Mouse (Mus musculus) splenic B cell, adult 2 months (primary cell): Measurements from ENCODE around the gene Piwil1.
"Not testable (repeated sequence)": the region's sequence is repeated elsewhere in the genome, so short reads cannot be mapped to it uniquely, and the experiment has no call there.

Experiments used
- DNase-seq: peaks from one replicate; pipeline ENCODE4 v3.0.0-alpha.2; 2011; ENCODE audit warnings: low read depth, low spot score
- H3K27me3 ChIP-seq: 2 replicates; pipeline ENCODE4 v1.6.1; 2012; ENCODE audit warnings: mild to moderate bottlenecking, low read length, moderate library complexity, mixed read lengths; ENCODE audit not compliant: control insufficient read depth, poor library complexity, insufficient read depth, severe bottlenecking
- H3K36me3 ChIP-seq: 2 replicates; pipeline ENCODE4 v1.6.1; 2012; ENCODE audit warnings: mild to moderate bottlenecking, low read length, moderate library complexity, mixed read lengths; ENCODE audit not compliant: control insufficient read depth, poor library complexity, insufficient read depth, severe bottlenecking

Piwil1 gene

DNA sequence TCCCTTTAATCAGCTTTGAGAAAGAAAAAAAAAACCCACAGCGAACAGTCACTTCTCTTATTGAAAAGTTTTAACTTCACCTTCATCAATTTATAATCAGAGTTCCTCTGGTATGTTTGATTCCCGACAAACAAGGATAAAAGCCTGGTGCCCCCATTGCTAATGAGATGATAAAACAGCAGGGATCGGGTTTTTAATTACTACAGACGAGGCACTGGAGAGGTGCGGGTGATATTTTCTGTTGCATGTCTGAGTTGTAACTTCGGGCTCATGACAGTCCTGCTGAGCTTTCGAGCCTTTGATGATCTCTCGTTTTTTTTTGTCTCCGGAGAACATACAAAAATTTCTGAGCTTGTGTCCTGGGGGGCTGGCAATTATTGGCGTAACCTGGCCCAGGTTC, 5.5 kb upstream of the Piwil1 start:
- no peaks in the 10 kb centered on the region for H3K27me3 ChIP-seq
- H3K36me3 ChIP-seq, result no peaks in the 10 kb centered on the region
- no peak for DNase-seq

DNA sequence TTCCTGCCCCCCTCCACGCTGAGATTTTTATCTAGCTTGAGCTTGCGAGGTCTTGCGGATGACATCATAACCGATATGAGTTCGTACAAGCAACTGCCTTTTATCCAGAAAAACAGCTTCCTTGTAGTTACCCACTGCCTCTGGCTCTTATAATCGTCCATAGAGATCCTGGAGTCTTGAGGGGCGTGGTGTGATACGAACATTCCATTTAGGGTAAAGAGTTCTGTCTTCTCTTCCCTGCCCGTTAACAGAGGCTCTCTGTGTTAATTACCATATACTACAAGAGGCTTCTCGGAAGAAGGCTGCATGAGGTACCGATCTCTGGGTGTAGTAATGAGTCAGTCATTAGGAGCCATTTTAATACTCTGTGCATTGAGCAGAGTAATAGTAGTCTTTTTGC, 1.6 kb upstream of the Piwil1 start:
- DNase-seq, result no peak

DNA sequence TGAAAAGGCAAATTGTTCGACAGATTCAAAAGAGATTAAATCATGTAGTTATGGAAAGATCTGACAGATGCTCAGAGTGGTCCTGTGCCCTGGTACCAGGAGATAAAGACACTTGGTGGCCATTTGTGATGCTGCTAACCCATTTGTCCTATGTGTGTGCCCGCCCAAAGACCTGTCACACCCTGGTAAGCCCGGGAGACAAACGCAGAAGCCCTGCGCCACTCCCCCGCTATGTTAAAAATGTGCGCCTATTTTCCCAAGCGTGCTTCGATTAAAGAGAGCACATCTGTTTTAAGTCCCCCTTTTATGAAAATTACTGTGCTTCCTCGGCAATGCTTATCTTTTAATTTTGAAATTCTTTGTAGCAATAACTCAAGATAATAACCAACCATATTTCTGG, 1.4 kb downstream of the Piwil1 start:
- Histone ChIP-seq H3K36me3 (no peaks in the 10 kb centered on the region), H3K27me3 (no peaks in the 10 kb centered on the region)
- no peak for DNase-seq

More for the DNA sequence above, 1.6 kb upstream of the Piwil1 start:
- H3K36me3 ChIP-seq, result no peaks in the 10 kb centered on the region
- H3K27me3 ChIP-seq, result no peaks in the 10 kb centered on the region

DNA sequence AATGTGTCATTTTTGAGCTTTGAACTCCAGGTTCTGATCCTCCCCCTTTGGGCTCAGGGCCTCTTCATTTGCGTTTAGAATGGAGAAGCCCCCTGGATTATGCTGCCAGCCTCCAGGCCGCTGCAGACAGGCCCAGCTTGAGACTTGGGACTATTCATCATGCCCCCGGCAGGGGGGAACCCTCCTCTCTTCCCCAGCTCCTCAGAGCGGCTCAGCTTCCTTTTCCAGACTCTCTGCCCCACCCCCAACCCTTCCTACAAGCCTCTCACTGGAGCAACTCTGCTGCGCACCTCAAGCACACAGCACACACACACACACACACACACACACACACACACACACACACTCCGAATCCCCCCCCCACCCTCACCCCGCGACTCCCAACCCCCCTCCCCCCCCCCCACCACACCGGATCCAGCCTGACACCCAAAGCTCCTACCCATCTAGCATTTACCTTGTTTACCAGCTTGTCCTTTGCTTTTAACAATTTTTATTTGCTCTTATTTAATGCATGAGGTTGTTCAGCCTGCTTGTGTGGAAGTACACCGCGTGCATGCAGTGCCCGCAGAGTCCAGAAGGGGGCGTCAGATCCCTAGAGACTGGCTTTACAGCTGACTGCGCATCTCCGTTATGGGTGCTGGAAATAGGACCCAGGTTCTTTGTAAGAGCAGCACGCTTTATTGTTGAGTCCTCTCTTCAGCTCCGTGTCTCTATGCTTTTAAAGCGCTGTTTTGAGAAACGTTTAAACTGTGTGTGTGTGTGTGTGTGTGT, 2.0 kb downstream of the Piwil1 start:
- DNase-seq, result no peak
- H3K27me3 ChIP-seq, result no peaks in the 10 kb centered on the region
- no peaks in the 10 kb centered on the region for H3K36me3 ChIP-seq

DNA sequence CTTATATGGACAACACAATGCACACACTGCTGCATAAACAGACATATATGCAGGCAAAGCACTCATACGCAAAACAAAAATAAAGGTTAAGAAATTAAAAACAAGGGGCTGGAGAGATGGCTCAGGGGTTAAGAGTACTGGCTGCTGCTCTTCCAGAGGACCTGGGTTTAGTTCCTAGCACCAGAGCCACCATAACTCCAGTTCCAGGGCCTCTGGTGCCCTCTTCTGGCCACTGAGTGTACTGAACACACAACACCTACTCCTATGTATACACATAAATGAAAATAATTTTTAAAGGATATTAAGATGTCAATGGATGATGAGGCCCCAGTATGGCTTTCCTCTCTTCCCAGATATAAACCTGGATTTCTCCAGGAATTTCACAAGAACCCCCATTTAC, 4.1 kb downstream of the Piwil1 start:
- H3K36me3 ChIP-seq, result no peaks in the 10 kb centered on the region
- no peak for DNase-seq
- H3K27me3 ChIP-seq, result no peaks in the 10 kb centered on the region

DNA sequence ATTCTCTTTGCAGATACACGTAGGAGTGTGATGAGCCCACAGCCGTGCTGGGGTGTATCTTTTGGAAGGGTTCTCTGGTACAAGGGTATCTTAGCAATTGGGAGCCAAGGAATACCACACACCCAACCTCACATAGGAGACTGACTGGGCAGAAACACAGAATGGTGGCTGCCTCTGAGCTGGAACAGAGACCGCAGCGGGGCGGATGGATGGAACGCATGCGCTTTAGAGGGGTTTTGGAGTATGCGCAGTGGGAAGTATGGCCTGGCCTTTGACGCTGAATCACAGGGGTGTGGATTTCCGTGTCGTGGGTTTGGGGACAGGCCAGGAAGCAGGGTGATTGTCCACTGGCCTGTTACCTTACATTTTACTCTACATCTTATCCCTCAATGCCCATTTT, 4.9 kb downstream of the Piwil1 start:
- Histone ChIP-seq H3K36me3 (no peaks in the 10 kb centered on the region), H3K27me3 (no peaks in the 10 kb centered on the region)
- DNase-seq, result no peak

DNA sequence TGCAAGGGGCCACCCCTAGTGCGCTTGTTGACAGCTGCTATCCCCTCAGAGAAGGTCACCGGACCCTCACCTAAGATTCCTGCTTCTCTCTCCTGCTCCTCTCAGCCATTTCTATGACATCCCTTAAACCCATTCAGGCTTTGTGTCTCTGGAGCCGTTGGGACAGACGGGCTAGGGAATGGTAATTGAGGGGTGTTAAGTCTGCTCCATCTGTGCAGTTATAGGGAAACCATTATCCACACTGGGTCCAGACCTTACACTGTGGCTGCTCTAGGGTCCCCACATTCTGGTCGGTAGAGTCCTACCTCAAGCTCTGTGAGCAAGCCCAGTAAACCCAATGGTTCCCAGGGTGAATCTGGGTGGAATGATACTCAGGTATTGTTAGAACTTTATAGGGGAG, 6.6 kb downstream of the Piwil1 start:
- H3K27me3 ChIP-seq, result no peaks in the 10 kb centered on the region
- DNase-seq, result no peak
- H3K36me3 ChIP-seq, result no peaks in the 10 kb centered on the region

DNA sequence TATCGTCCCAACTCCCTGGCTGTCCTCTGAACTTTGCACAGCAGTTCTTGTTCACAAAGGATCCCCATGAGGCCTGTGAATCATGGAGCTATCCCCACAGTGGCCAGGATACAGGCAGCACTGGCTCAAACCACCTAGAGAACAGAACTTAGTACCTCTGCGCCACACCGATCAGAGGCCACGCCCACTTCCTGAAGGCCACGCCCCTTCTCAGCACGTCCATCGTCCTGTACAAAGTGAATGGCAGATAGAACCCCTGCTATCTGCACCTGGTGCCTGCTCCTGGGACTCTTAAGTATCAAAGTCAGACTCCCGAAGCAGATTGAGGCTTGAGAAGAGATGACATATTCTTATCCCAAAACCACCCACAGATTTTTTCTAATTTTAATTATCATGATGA, 8.3 kb downstream of the Piwil1 start:
- DNase-seq, result no peak
- Histone ChIP-seq H3K27me3 (no peaks in the 10 kb centered on the region), H3K36me3 (no peaks in the 10 kb centered on the region)

DNA sequence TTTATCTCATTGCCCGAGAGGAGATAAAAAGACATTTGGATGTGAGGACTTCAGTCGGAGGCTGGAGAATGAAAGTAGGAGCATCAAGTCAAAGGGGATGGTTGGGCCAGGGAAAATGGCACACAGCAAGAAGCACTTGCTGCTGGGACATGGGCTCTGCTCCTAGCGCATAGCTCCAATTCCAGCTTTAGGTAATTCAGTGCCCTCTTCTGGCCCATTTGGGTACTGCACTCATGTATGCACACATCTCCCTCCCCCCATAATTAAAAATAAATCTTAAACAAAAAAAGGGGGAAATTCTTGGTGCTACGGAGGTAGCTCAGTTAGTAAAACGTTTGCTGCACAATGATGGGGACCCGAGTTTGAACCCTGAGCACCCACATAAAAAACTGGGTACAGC, 9.5 kb downstream of the Piwil1 start:
- no peak for DNase-seq
- no peaks in the 10 kb centered on the region for H3K36me3 ChIP-seq
- H3K27me3 ChIP-seq, result no peaks in the 10 kb centered on the region

DNA sequence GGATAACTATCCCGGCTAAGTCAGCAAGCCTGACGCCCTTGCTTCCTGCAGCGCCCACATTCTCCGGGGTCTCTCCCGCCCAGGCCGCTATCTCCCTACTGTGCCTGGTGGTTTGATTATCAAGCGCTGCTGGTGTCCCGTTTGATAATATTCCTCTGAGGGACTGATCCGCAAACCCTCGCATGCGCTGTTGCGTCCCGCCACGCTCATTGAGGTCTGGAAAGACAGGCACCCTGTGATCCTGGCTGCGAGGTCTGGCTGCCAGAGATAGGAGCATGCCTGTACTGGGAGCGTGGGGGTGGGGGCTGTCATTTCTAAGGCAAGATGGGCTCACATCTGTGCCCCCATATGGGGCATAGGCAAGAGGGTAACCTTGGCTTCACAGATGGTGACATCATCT, 12.8 kb downstream of the Piwil1 start:
- no peak for DNase-seq
- Histone ChIP-seq H3K27me3 (no peaks in the 10 kb centered on the region), H3K36me3 (no peaks in the 10 kb centered on the region)

DNA sequence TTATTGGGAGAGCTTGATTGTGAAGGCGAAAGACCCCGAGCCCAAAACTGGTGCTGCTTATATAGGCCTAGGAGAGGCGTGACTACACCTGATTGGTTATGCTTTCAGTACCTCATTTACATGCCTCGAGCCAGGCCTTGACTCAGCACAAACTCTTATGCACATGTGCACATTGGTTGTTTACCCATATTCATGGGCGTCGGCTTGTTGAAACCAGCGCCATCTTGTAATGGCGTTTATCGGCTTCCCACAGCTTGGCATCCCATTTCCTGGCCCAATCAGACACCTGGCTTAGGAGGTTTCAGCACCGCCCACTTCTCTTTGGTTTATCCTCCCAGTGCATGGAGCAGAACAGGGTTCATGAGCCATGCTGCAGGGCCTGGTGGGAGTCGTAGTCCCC, 18.1 kb downstream of the Piwil1 start:
- H3K27me3 ChIP-seq, H3K36me3 ChIP-seq, DNase-seq: not testable (repeated sequence)

DNA sequence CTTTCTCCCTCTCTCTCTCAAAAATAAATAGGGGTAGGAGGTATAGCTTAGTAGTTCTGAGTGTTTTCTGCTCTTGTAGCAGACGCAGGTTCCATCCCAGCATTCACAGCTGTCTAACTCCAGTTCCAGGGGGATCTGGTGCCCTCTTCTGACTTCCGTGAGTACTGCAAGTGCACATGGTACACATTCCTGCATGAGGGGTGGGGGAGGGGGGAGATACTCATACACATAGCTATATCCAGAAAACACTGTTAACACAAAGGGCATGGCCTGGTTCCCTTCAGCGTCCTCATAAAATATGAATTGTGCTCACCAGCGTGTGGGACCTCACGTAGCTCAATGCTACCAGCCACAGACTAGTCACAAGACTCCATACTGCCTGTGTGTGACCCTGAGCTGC, 27.0 kb downstream of the Piwil1 start:
- H3K27me3 ChIP-seq, result no peaks in the 10 kb centered on the region
- no peak for DNase-seq
- H3K36me3 ChIP-seq, result no peaks in the 10 kb centered on the region

DNA sequence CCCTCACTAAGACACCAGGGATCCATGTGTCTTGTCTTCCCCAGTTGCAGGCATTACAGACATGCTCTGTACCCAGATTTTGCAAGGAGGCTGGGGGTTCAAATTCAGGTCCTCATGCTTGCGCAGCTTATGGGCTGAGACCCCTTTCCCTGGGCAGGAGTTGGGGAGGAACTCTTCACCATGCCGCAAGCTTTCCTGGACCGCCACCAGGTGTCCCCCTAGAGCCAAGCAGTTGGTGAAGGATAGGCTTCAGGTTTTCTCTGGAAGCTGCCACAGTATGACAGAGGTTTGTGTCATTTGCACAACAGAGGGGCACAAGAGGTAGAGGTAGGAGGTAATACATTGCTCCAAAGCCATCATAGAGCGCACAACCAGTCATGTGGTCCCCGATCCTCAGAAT, 28.3 kb downstream of the Piwil1 start:
- DNase-seq, result no peak
- Histone ChIP-seq H3K27me3 (no peaks in the 10 kb centered on the region), H3K36me3 (no peaks in the 10 kb centered on the region)

DNA sequence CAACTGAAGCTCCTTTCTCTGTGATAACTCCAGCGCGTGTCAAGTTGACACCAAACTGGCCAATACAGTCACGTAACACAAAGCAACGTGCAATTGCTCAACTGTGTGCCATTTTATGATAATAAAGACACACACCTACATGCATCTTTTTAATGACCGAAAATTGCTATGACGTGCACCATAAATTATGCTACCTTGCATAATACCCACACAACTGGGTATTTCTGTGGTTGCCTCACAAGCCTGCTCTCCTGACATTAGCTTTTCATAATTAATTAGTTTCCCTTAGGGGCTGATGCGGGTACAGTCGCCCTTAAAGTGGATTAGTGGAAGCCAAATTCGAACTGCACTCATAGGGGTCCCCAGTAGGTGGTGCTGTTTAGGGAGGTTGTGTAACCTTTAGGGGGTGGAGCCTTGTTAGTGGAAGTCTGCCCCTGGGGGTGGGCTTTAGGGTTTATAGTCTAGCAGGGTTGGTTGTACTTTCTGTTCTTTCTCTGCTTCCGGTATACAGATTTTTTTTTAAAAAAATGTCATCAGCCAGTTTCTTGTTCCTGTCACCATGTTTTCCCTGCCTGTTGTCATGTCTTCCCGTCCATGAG, 30.2 kb downstream of the Piwil1 start:
- no peaks in the 10 kb centered on the region for H3K27me3 ChIP-seq
- DNase-seq, result no peak

DNA sequence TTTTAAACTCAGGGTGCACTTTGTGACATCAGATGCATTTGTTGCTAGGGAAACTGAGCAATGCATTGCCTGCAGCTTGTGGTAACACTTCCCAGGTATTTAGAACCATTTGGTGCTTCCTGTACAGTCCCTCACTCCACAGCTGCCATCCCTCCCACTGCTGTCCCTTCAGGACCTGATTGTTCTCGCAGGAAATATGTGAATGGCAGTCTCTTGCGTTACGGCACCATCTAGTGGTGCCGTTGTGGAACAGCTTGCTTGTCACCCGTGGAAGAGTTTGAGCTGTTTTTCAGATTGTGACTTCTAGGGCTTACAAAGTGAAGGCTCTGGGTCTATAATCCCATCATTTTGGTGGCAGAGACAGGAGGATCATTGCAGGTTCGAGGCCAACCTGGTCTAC, 31.6 kb downstream of the Piwil1 start:
- peak; percentile 1 for DNase-seq
- no peaks in the 10 kb centered on the region for H3K27me3 ChIP-seq

More for the DNA sequence above, 30.2 kb downstream of the Piwil1 start:
- H3K36me3 ChIP-seq, result no peaks in the 10 kb centered on the region

DNA sequence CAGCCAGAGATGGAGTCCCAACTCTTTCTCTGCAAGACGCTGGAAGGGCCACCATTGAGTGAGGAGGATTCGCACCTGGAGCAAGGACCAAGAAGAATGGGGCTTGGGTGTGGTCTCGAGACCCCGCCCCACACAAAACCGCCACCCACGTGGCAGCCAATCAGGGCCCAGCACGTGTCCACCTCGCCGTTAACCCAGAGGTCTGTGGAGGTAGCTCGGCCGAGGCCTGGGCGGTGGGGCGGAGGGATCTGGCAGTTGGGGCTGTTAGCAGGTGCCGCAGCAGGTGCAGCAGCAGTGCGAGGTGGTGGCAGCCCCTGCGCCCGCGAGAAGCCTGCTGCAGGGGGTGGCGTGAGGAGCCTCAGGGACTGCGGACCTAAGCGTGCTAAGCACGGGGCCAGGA, 33.6 kb downstream of the Piwil1 start:
- DNase-seq, result no peak
- no peaks in the 10 kb centered on the region for H3K27me3 ChIP-seq
- no peaks in the 10 kb centered on the region for H3K36me3 ChIP-seq

More for the DNA sequence above, 31.6 kb downstream of the Piwil1 start:
- no peaks in the 10 kb centered on the region for H3K36me3 ChIP-seq
